Mouse (Mus musculus): ENCODE results near the gene Hist1h2af. TPM values are rescaled to one million over a fixed set of nuclear protein-coding genes. Genes with fewer than 3 reads are reported as not detected.
A peak's percentile ranks its signal among the peaks of the same experiment; 100 is the strongest.

The Hist1h2af gene
- polyA plus RNA-seq, 1 experiment from 2014 or later, result 3.3 TPM

- no peaks in the 10 kb centered on the region for H3K9me3 ChIP-seq (replicated peaks; ENCODE audit: low read length)
- peak overlapping the region; percentile 32 for H3K4me3 ChIP-seq (replicated peaks; ENCODE audit: low read depth, low read length)
- no peaks in the 10 kb centered on the region for H3K36me3 ChIP-seq (ENCODE audit: insufficient read depth, low read length)
- peak overlapping the region; percentile 59 for H3K4me2 ChIP-seq (ENCODE audit: low read length)
- H3K4me1 ChIP-seq (replicated peaks; ENCODE audit: insufficient read depth, low read length), result peaks cover 13% of the 10 kb centered on the region; the same call in 1 of the 2 replicates
- peak overlapping the region; percentile 53; the same call in 1 of the 2 replicates for H3K9ac ChIP-seq (ENCODE audit: low read depth, low read length)
- no peaks in the 10 kb centered on the region for H3K27me3 ChIP-seq (ENCODE audit: insufficient read depth, low read length)
- H3K27ac ChIP-seq, result peak overlapping the region; percentile 58; the same call in 1 of the 2 replicates
- WGBS, result 10% methylated on average over 7 of the region's 7 CpGs
- no peak for TF ChIP-seq CTCF (IDR thresholded peaks at IDR 0.05; ENCODE audit: low read depth)
- DNase-seq (ENCODE audit: low spot score), result peak; percentile 40
- no peak for ATAC-seq (replicated peaks; ENCODE audit: low FRiP score, low read depth)
Measured at GRCm38 (mm10) chr13:23576351-23576881, 42.7 kb downstream of the Hist1h2af start.

- peak overlapping the region; percentile 53; the same call in 1 of the 2 replicates for H3K9ac ChIP-seq (ENCODE audit: low read depth, low read length)
- no peaks in the 10 kb centered on the region for H3K36me3 ChIP-seq (ENCODE audit: insufficient read depth, low read length)
- no peak for TF ChIP-seq CTCF (IDR thresholded peaks at IDR 0.05; ENCODE audit: low read depth)
- H3K27ac ChIP-seq, result peak overlapping the region; percentile 58; the same call in 1 of the 2 replicates
- H3K4me1 ChIP-seq (replicated peaks; ENCODE audit: insufficient read depth, low read length), result peaks cover 13% of the 10 kb centered on the region; the same call in 1 of the 2 replicates
- H3K4me2 ChIP-seq (ENCODE audit: low read length), result peak overlapping the region; percentile 59
- no peak for DNase-seq (ENCODE audit: low spot score)
- H3K27me3 ChIP-seq (ENCODE audit: insufficient read depth, low read length), result no peaks in the 10 kb centered on the region
- no peak for ATAC-seq (replicated peaks; ENCODE audit: low FRiP score, low read depth)
- H3K4me3 ChIP-seq (replicated peaks; ENCODE audit: low read depth, low read length), result peak overlapping the region; percentile 32
- 38% methylated on average over 6 of the region's 6 CpGs for WGBS
- no peaks in the 10 kb centered on the region for H3K9me3 ChIP-seq (replicated peaks; ENCODE audit: low read length)
Measured at GRCm38 (mm10) chr13:23576906-23577639, 43.4 kb downstream of the Hist1h2af start.

- H3K9me3 ChIP-seq (replicated peaks; ENCODE audit: low read length), result no peaks in the 10 kb centered on the region
- no peak for DNase-seq (ENCODE audit: low spot score)
- H3K4me3 ChIP-seq (replicated peaks; ENCODE audit: low read depth, low read length), result no peak overlapping the region
- no peak overlapping the region for H3K27ac ChIP-seq
- H3K27me3 ChIP-seq (ENCODE audit: insufficient read depth, low read length), result no peaks in the 10 kb centered on the region
- no peak overlapping the region for H3K4me2 ChIP-seq (ENCODE audit: low read length)
- no peak overlapping the region for H3K9ac ChIP-seq (ENCODE audit: low read depth, low read length)
- H3K36me3 ChIP-seq (ENCODE audit: insufficient read depth, low read length), result no peaks in the 10 kb centered on the region
- TF ChIP-seq CTCF (IDR thresholded peaks at IDR 0.05; ENCODE audit: low read depth), result no peak
- no peak for ATAC-seq (replicated peaks; ENCODE audit: low FRiP score, low read depth)
- 89% methylated on average over 1 of the region's 1 CpGs for WGBS
- peaks cover 10% of the 10 kb centered on the region; the same call in 1 of the 2 replicates for H3K4me1 ChIP-seq (replicated peaks; ENCODE audit: insufficient read depth, low read length)
Measured at GRCm38 (mm10) chr13:23577835-23578234, 44.1 kb downstream of the Hist1h2af start.

GRCm38 (mm10) chr13:23581408-23582218 is 47.9 kb downstream of the Hist1h2af start, which contains the start of gene Hist1h4d:
Gene Hist1h4d (plus strand): TSS chr13:23581598.
- Histone ChIP-seq H3K27ac (peak within 1 kb of the TSS; percentile 97), H3K4me2 (ENCODE audit: low read length) (peak within 1 kb of the TSS; percentile 79), H3K9ac (ENCODE audit: low read depth, low read length) (peak within 1 kb of the TSS; percentile 67), H3K9me3 (replicated peaks; ENCODE audit: low read length) (no peaks in the 10 kb centered on the region), H3K4me3 (replicated peaks; ENCODE audit: low read depth, low read length) (peak within 1 kb of the TSS; percentile 50), H3K27me3 (ENCODE audit: insufficient read depth, low read length) (no peaks in the 10 kb centered on the region), H3K4me1 (replicated peaks; ENCODE audit: insufficient read depth, low read length) (peaks cover under 1% of the 10 kb centered on the region; the same call in 1 of the 2 replicates), H3K36me3 (ENCODE audit: insufficient read depth, low read length) (no peaks in the 10 kb centered on the region)
- DNase-seq (ENCODE audit: low spot score) (peak; percentile 97), ATAC-seq (replicated peaks; ENCODE audit: low FRiP score, low read depth) (peak; percentile 88)
- TF ChIP-seq CTCF (IDR thresholded peaks at IDR 0.05; ENCODE audit: low read depth), result no peak
- under 1% methylated on average over 42 of the region's 43 CpGs for WGBS

- peak; percentile 16 for DNase-seq (ENCODE audit: low spot score)
- H3K4me1 ChIP-seq (replicated peaks; ENCODE audit: insufficient read depth, low read length), result no peaks in the 10 kb centered on the region
- no peak for ATAC-seq (replicated peaks; ENCODE audit: low FRiP score, low read depth)
- peak overlapping the region; percentile 79 for H3K4me2 ChIP-seq (ENCODE audit: low read length)
- H3K27me3 ChIP-seq (ENCODE audit: insufficient read depth, low read length), result no peaks in the 10 kb centered on the region
- peak overlapping the region; percentile 50 for H3K4me3 ChIP-seq (replicated peaks; ENCODE audit: low read depth, low read length)
- no peak for TF ChIP-seq CTCF (IDR thresholded peaks at IDR 0.05; ENCODE audit: low read depth)
- H3K9ac ChIP-seq (ENCODE audit: low read depth, low read length), result peak overlapping the region; percentile 67
- no peaks in the 10 kb centered on the region for H3K9me3 ChIP-seq (replicated peaks; ENCODE audit: low read length)
- peak overlapping the region; percentile 97 for H3K27ac ChIP-seq
- no peaks in the 10 kb centered on the region for H3K36me3 ChIP-seq (ENCODE audit: insufficient read depth, low read length)
- 7% methylated on average over 6 of the region's 6 CpGs for WGBS
Measured at GRCm38 (mm10) chr13:23582219-23583056, 48.7 kb downstream of the Hist1h2af start.

All from kidney, postnatal 0 days (tissue).